Mouse (Mus musculus) cerebellum, postnatal 14 days (tissue): ENCODE results near the gene Zbtb48.
"Not testable (repeated sequence)": the region's sequence is repeated elsewhere in the genome, so short reads cannot be mapped to it uniquely, and the experiment has no call there.

Experiments
- DNase-seq, 2 experiments: peaks; one replicate each; pipeline ENCODE4 v3.0.0; 2021; ENCODE audit warnings: mixed read lengths in 2 of 2

Zbtb48 gene

GRCm38 (mm10) chr4:152027524-152027923 is at the start of gene Zbtb48:
TSS of gene Zbtb48 (minus strand) at chr4:152027671.
- peak; percentile 96 for DNase-seq

GRCm38 (mm10) chr4:152077191-152077590 is 49.7 kb upstream of the Zbtb48 start:
- DNase-seq = no peak

DNA sequence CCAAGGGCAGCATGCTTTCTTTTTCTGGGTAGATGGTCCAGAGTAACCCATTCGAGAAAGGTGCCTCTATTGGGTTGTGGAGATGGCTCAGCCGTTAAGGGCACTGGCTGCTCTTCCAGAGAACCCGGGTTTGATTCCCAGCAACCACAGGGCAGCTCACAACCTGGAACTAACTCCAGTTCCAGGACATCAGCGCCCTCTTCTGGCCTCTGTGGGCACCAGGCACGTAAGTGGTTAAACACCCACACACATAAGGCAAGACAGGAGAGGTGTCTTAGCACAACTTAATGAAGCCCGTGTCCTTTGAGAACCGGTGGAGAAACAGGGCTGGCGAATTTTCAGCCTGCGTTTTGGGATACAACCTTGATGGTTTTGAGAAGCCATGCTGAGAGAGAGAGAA is 47.1 kb upstream of the Zbtb48 start:
- no peak for DNase-seq

- no peak for DNase-seq
These were observed 46.2 kb upstream of the Zbtb48 start for GRCm38 (mm10) chr4:152073715-152074114.

- DNase-seq = no peak
These were observed 45.2 kb upstream of the Zbtb48 start for GRCm38 (mm10) chr4:152072655-152073054.

- DNase-seq = peak; percentile 40 to 55
These were observed 44.7 kb upstream of the Zbtb48 start, which contains the start of gene Plekhg5 for GRCm38 (mm10) chr4:152072121-152072601. TSS of gene Plekhg5 (plus strand) at chr4:152072498.

- DNase-seq = peak in 1 of 2 experiments; percentile 32
These were observed 43.3 kb upstream of the Zbtb48 start for GRCm38 (mm10) chr4:152070494-152071396.

GRCm38 (mm10) chr4:152069245-152069644 is 41.8 kb upstream of the Zbtb48 start:
- no peak for DNase-seq

DNA sequence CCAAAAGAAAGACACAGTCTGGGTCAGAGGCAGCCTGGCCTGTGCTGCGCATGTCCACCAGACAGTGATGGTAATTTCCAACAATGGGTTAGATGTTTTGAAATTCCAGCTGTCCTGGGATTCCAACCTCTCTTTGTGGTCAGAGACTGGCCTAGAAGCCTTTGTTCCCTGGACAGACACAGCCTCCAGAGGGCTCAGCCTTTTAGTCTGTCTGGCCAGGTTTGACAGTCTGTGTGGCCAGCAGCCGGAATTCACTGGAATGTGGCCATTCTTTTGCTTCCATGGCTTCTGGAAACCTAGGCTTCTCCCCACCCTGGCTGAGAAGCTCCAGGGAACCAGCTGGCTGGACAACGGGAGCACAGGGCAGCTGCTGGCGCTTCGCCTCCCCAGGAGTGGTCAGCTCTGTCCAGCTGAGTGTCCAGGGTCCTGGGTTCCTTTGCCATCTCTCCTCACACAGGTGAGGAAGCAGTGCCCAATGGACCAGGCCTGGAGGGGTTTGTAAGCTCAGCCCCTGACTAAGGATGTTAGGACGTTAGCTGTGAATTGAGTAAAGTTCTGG is 40.8 kb upstream of the Zbtb48 start:
- no peak for DNase-seq

DNA sequence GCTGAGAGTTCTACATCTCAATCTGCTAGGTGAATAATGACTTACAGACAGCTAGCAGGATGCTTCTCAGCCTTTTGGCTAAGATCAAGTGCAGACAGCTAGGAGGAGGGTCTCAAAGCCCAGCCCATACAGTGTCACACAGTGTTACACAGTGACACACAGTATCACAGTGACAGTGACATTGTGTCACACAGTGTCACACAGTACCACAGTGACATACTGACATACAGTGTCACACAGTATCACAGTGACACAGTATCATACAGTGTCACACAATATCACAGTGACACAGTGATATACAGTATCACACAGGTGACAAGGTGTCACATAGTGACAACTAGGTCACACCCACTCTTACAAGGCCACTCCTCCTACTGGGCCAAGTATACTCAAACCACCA is 39.8 kb upstream of the Zbtb48 start:
- no peak for DNase-seq

- DNase-seq = no peak
These were observed 35.1 kb upstream of the Zbtb48 start for GRCm38 (mm10) chr4:152062390-152063110.

DNA sequence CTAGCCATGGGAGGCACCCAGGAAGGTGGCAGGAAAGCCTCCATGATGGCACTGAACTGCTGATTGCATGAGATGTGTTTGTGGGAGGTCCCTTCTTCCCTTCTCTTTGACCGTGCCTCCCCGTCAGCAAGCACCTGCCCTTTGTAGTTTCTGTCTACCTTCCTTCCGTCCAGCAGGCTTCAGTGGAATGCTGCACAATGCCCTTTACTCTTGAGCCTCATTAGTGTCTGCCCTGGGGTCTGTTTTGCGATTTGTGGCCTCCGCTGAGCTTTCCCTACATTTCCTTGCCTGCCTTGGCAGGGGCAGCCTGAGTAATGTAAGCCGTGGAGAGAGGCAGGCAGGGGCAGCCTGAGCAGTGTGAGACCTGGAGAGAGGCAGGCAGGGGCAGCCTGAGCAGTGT is 17.1 kb upstream of the Zbtb48 start:
- no peak for DNase-seq

DNA sequence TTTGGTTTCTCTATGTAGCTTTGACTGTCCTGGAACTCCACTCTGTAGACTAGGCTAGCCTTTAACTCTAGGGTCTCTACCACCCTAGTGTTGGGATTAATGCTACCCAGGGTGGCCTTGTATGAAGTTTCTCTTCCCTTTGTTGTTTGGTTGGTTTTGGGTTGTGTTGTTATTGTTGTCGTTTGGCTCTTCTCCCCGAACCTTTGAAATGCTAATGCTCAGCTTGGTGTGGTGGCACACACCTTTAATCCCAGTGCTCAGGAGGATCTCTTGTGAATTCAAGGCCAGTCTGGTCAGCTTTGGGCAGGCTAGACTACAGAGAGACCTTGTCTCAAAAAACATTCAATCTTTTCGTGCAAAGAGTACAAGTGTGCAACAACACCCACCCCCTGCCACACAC is 15.7 kb upstream of the Zbtb48 start:
- no peak for DNase-seq

GRCm38 (mm10) chr4:152041924-152042641 is 14.6 kb upstream of the Zbtb48 start:
- DNase-seq = no peak

DNA sequence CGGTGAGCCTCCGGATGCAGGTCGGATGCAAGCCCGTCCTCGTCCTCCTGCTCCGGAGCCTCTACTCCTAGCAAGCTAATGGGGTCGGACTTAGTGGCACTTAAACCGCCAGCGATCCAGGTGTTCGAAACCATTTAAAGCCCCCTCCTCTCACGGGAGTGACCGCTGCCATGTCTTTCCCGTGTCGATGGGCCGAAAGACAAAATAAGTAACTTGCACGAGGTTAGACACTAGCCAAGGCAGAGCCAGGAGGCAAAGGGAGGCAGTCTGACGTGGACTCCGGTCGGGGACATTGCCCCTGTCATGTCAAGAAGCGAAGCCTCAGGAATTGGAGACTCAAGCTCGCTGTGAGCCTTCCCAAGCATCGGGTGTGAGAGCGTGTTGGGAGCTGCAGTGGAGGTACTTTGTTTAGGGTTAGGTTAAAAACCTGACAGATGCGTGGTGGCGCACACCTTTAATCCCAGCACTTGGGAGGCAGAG is 12.4 kb upstream of the Zbtb48 start:
- no peak for DNase-seq

GRCm38 (mm10) chr4:152038985-152039830 is 11.7 kb upstream of the Zbtb48 start, which contains the start of gene Nol9:
TSS of gene Nol9 (plus strand) at chr4:152039321.
- DNase-seq = peak; percentile 97 to 98

DNA sequence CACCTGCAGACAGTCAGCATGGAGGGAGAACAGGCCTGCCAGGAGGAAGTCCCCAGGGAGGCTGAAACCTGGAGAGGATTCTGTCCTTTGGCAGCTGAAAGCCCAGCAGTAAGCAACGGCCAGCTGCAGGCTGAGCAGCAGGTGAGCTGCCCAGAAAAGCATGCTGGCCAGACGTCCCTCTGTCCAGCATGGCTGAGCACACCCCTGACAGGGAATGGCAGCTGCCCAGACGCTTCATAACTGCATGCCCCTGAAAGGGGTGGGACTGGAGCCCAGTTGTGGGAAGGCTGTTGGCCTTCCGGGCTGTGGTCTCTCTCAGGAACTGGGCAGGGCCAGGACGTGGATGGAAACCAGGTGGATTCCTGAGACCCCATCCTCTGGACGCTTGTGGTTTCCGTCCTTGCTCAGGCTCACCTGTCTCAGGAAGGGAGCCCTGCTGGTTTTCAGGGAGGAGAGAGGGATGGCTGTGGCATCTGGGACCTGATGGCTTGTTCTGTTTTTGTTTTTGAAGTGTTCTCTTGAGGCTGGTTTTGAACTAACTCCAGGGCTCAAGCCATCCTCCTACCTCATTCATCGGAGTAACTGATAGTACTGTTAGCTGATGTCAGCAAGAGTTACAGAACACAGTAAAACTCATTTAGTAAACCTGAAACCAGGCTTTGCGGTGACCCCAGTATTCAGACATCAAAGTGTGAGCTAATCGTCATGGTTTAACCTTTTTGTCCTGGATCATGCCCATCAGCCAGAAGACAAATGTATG is 10.9 kb upstream of the Zbtb48 start, which contains the start of gene Tas1r1:
Gene Tas1r1 (minus strand): TSS at position 344 of the 760 bp plus-strand sequence.
- DNase-seq = peak in 1 of 2 experiments; percentile 41

- not testable (repeated sequence) for DNase-seq
These were observed 9.0 kb upstream of the Zbtb48 start for GRCm38 (mm10) chr4:152036464-152036863.

GRCm38 (mm10) chr4:152032922-152033321 is 5.5 kb upstream of the Zbtb48 start:
- DNase-seq = no peak

- DNase-seq = no peak
These were observed 2.5 kb upstream of the Zbtb48 start for GRCm38 (mm10) chr4:152029997-152030396.
